Mouse (Mus musculus): ENCODE data around the gene Ppip5k2. TPM values are rescaled to one million over a fixed set of nuclear protein-coding genes. Genes with fewer than 3 reads are reported as not detected.

The Ppip5k2 gene
- total and polyA plus RNA-seq, 3 experiments, result 26.9 to 84.1 (median 69.8) TPM

DNA sequence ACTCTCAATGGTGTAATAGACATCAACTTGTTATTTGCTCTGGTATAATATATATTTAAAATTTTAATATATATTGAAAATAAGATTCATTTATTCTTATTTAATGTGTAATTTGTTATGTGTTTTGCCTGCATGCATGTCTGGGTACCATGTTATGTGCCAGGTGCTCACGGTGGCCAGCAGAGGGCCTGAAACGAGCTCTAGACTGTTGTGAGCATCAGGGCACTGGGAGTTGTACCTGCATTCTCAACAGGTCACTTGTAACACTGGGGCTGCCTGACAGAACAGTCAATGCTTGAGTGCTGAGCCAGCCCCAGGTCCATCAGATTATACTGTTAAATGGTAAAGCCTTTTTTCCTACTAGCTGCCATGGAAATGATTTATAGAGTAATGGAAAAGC, 43.5 kb downstream of the Ppip5k2 start:
- no peak for DNase-seq
- H3K79me2 ChIP-seq (replicated peaks; ENCODE audit: control insufficient read depth, insufficient read depth, low read length), result no peaks in the 10 kb centered on the region
- WGBS, result 73% methylated on average over 2 of the region's 2 CpGs
- peaks cover 4% of the 10 kb centered on the region for H3K36me3 ChIP-seq (ENCODE audit: control insufficient read depth, insufficient read depth, low read length)
- intact Hi-C loops (cut with DNase I), result loop anchor here (2.0 kb wide), 1 partner anchor 74 kb away; no protein-coding TSS in a partner anchor
- no peak overlapping the region for H3K4me3 ChIP-seq
- no peaks in the 10 kb centered on the region for H3K4me1 ChIP-seq (ENCODE audit: control insufficient read depth, insufficient read depth, low read length)
- TF ChIP-seq CTCF (IDR thresholded peaks at IDR 0.05) (peak; percentile 49), EP300 (IDR thresholded peaks at IDR 0.05; ENCODE audit: insufficient read depth, low read depth, low read length) (no peak), POLR2A (IDR thresholded peaks at IDR 0.05; ENCODE audit: insufficient read depth, low read depth, low read length) (no peak)
- H3K27ac ChIP-seq, result no peak overlapping the region
- no peaks in the 10 kb centered on the region for H3K27me3 ChIP-seq (ENCODE audit: control insufficient read depth, insufficient read depth, low read length)
- no peak overlapping the region for H3K9ac ChIP-seq (ENCODE audit: low read depth, low read length)

DNA sequence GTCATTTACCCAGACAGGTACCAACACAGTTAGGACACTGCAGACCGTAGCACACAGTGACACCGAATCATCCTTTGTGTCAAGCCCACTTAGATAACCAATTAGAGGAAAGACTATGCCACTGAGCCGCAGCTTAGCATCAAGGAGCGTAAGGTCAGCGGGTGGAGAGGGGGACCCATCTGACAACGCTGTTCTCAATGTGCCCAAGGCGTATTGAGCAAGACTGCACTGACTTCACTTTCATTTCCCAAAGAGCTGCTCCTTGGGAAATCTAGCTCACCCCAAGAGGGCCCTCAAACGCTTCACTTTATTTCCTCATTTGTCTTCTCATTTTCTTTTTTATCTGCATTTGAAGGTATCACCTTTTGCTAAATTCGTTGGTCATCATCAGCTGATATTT, 51.8 kb downstream of the Ppip5k2 start:
- H3K79me2 ChIP-seq (replicated peaks; ENCODE audit: control insufficient read depth, insufficient read depth, low read length), result no peaks in the 10 kb centered on the region
- intact Hi-C loops (cut with DNase I), result no loop called here
- H3K4me1 ChIP-seq (ENCODE audit: control insufficient read depth, insufficient read depth, low read length), result no peaks in the 10 kb centered on the region
- no peak overlapping the region for H3K9ac ChIP-seq (ENCODE audit: low read depth, low read length)
- TF ChIP-seq EP300 (IDR thresholded peaks at IDR 0.05; ENCODE audit: insufficient read depth, low read depth, low read length) (no peak), POLR2A (IDR thresholded peaks at IDR 0.05; ENCODE audit: insufficient read depth, low read depth, low read length) (no peak), CTCF (IDR thresholded peaks at IDR 0.05) (no peak)
- 86% methylated on average over 9 of the region's 9 CpGs for WGBS
- no peak overlapping the region for H3K4me3 ChIP-seq
- no peaks in the 10 kb centered on the region for H3K27me3 ChIP-seq (ENCODE audit: control insufficient read depth, insufficient read depth, low read length)
- peak in 1 of 2 experiments; percentile 20 for DNase-seq
- H3K27ac ChIP-seq, result no peak overlapping the region
- H3K36me3 ChIP-seq (ENCODE audit: control insufficient read depth, insufficient read depth, low read length), result peaks cover 4% of the 10 kb centered on the region

DNA sequence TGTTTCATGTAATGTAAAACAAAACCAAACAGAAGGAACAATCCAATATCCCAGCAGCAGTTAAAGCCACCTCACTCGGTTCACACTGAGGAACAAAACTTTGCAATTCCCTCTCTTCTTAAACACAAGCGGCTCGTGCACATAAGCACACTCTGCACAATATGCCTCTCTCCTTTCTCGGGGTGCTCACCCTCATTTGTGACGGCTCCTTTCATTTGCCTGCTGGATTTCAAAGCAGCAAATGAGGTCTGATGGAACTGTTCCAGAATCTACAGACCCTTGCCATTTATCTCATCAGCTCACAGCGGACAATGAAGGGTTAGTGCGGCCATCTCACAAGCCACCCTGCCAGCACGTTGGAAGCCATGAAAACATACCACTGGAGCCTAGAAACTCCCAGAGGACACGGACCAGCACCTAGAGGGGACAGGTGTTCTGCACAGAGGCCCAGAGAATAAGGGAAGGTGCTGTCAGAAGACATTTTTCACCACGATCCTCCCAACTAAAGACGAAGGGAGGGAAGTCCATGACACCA, 55.8 kb downstream of the Ppip5k2 start:
- Histone ChIP-seq H3K27me3 (ENCODE audit: control insufficient read depth, insufficient read depth, low read length) (no peaks in the 10 kb centered on the region), H3K27ac (no peak overlapping the region), H3K36me3 (ENCODE audit: control insufficient read depth, insufficient read depth, low read length) (peaks cover 4% of the 10 kb centered on the region; the same call in 1 of the 2 replicates), H3K4me1 (ENCODE audit: control insufficient read depth, insufficient read depth, low read length) (no peaks in the 10 kb centered on the region), H3K9ac (ENCODE audit: low read depth, low read length) (no peak overlapping the region), H3K4me3 (no peak overlapping the region), H3K79me2 (replicated peaks; ENCODE audit: control insufficient read depth, insufficient read depth, low read length) (no peaks in the 10 kb centered on the region)
- WGBS, result 78% methylated on average over 11 of the region's 11 CpGs
- no peak for DNase-seq
- intact Hi-C loops (cut with DNase I), result no loop called here
- TF ChIP-seq CTCF (IDR thresholded peaks at IDR 0.05) (no peak), POLR2A (IDR thresholded peaks at IDR 0.05; ENCODE audit: insufficient read depth, low read depth, low read length) (no peak), EP300 (IDR thresholded peaks at IDR 0.05; ENCODE audit: insufficient read depth, low read depth, low read length) (no peak)

DNA sequence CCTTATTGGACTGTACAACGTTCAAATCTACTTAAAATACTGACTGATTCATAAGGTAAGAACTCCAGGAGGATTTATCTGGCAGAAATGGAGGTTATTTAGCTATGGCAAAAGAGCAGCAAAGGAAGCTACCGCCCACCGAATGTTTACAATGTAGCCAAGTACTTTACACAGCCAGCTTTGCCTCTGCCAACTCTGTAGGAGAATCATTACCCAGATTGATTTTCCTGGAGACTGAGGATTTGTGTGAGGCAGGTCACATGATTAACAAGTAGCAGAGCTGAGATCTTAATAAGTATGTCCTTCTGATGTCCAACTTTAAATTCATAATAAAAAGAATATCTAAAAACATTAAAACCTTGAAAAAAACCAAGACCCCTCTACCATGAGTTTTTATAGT, 59.7 kb downstream of the Ppip5k2 start:
- DNase-seq, result no peak
- H3K27ac ChIP-seq, result no peak overlapping the region
- TF ChIP-seq CTCF (IDR thresholded peaks at IDR 0.05) (no peak), EP300 (IDR thresholded peaks at IDR 0.05; ENCODE audit: insufficient read depth, low read depth, low read length) (no peak), POLR2A (IDR thresholded peaks at IDR 0.05; ENCODE audit: insufficient read depth, low read depth, low read length) (no peak)
- no peaks in the 10 kb centered on the region for H3K4me1 ChIP-seq (ENCODE audit: control insufficient read depth, insufficient read depth, low read length)
- 83% methylated on average over 3 of the region's 3 CpGs for WGBS
- H3K4me3 ChIP-seq, result no peak overlapping the region
- H3K36me3 ChIP-seq (ENCODE audit: control insufficient read depth, insufficient read depth, low read length), result peaks cover 4% of the 10 kb centered on the region; the same call in 1 of the 2 replicates
- H3K27me3 ChIP-seq (ENCODE audit: control insufficient read depth, insufficient read depth, low read length), result no peaks in the 10 kb centered on the region
- H3K9ac ChIP-seq (ENCODE audit: low read depth, low read length), result no peak overlapping the region
- intact Hi-C loops (cut with DNase I), result no loop called here
- H3K79me2 ChIP-seq (replicated peaks; ENCODE audit: control insufficient read depth, insufficient read depth, low read length), result no peaks in the 10 kb centered on the region

DNA sequence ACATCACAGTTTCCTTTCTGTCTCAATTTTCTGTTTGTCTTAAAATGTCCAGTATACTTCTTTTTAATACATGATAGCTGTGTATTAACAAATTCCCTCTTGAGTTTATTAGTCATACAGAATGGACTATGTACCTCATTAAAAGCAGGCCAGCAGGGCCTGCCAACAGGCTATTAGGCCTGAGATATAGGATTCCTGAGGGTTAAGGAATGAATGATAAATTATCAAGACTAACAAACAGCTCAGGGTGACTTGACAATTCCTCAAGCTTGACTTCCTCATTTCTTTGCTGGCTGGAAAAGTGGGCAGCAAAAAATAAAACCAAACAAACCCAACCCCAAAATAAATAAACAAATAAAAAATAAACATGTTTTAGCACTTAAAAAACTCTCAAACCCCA, 64.8 kb downstream of the Ppip5k2 start:
- intact Hi-C loops (cut with DNase I), result no loop called here

DNA sequence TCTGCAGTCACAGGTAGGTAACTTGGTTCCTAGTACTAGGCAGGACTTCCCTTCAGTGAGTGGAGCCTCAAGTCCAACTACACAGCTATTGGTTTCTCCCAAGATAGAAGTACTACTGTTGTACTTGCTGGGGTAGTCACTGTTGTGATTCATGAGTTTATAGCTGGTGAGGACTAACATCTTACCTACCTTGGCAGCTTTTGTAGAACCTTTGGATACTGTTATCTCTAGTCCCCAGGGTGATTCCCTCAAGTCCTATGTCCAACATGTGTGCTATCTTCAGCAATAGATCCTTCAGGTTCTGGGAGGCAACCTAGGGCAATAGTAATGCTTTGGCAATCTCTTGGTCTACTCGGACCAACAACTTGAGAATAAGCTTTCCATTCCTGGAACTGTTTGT, 65.6 kb downstream of the Ppip5k2 start:
- H3K4me1 ChIP-seq (ENCODE audit: control insufficient read depth, insufficient read depth, low read length), result no peaks in the 10 kb centered on the region
- no peaks in the 10 kb centered on the region for H3K27me3 ChIP-seq (ENCODE audit: control insufficient read depth, insufficient read depth, low read length)
- H3K4me3 ChIP-seq, result no peak overlapping the region
- TF ChIP-seq CTCF (IDR thresholded peaks at IDR 0.05) (no peak), POLR2A (IDR thresholded peaks at IDR 0.05; ENCODE audit: insufficient read depth, low read depth, low read length) (no peak), EP300 (IDR thresholded peaks at IDR 0.05; ENCODE audit: insufficient read depth, low read depth, low read length) (no peak)
- intact Hi-C loops (cut with DNase I), result no loop called here
- peaks cover 2% of the 10 kb centered on the region; the same call in 1 of the 2 replicates for H3K36me3 ChIP-seq (ENCODE audit: control insufficient read depth, insufficient read depth, low read length)
- 90% methylated on average over 1 of the region's 1 CpGs for WGBS
- no peak for DNase-seq
- H3K9ac ChIP-seq (ENCODE audit: low read depth, low read length), result no peak overlapping the region
- no peak overlapping the region for H3K27ac ChIP-seq
- no peaks in the 10 kb centered on the region for H3K79me2 ChIP-seq (replicated peaks; ENCODE audit: control insufficient read depth, insufficient read depth, low read length)

More for the DNA sequence above, 64.8 kb downstream of the Ppip5k2 start:
- no peak for DNase-seq
- TF ChIP-seq EP300 (IDR thresholded peaks at IDR 0.05; ENCODE audit: insufficient read depth, low read depth, low read length), result no peak
- Histone ChIP-seq H3K4me1 (ENCODE audit: control insufficient read depth, insufficient read depth, low read length) (no peaks in the 10 kb centered on the region), H3K36me3 (ENCODE audit: control insufficient read depth, insufficient read depth, low read length) (peaks cover 2% of the 10 kb centered on the region; the same call in 1 of the 2 replicates), H3K27ac (no peak overlapping the region), H3K9ac (ENCODE audit: low read depth, low read length) (no peak overlapping the region), H3K79me2 (replicated peaks; ENCODE audit: control insufficient read depth, insufficient read depth, low read length) (no peaks in the 10 kb centered on the region), H3K4me3 (no peak overlapping the region), H3K27me3 (ENCODE audit: control insufficient read depth, insufficient read depth, low read length) (no peaks in the 10 kb centered on the region)

All from heart, adult 2 months (tissue).